Mouse (Mus musculus): Measurements from ENCODE around the gene Gm3383.
"Not testable (repeated sequence)": the region's sequence is repeated elsewhere in the genome, so short reads cannot be mapped to it uniquely, and the experiment has no call there.

Gm3383 gene

DNA sequence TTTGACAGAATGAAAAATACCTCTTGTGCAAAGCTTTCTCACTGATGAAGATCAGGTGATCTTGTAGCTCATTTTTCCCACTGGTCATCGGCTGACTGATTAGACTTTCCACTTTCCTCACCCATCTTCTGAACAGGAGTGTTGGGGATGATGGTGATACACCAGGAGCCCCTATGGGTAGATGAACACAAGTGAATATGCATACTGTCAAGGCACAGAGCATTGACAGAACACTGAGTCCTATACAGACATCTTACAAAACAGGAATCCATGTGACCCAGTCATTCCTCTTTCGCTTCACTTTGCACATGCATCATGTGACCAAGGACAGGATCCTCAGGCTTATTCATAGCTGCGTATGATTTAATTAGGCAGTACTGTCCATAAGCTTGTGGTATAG lies at the start of gene Gm3383:
TSS of gene Gm3383 (minus strand) at position 101 of the 400 bp plus-strand sequence.
- not testable (repeated sequence) for ATAC-seq (ENCODE audit: low TSS enrichment)

- ATAC-seq (ENCODE audit: low TSS enrichment) = not testable (repeated sequence)
These were observed 48.1 kb upstream of the Gm3383 start for GRCm38 (mm10) chr14:5855911-5856310.

- ATAC-seq (ENCODE audit: low TSS enrichment) = not testable (repeated sequence)
These were observed 22.4 kb upstream of the Gm3383 start, which contains the start of gene Gm3424 for GRCm38 (mm10) chr14:5830229-5830628. Gene Gm3424 (minus strand): TSS chr14:5830329.

GRCm38 (mm10) chr14:5812699-5813356 lies 5.0 kb upstream of the Gm3383 start:
- not testable (repeated sequence) for ATAC-seq (ENCODE audit: low TSS enrichment)

GRCm38 (mm10) chr14:5741477-5741876 lies 66.3 kb downstream of the Gm3383 start, which contains the start of gene Gm3373:
Gene Gm3373 (minus strand): TSS chr14:5741577.
- ATAC-seq (ENCODE audit: low TSS enrichment) = not testable (repeated sequence)

DNA sequence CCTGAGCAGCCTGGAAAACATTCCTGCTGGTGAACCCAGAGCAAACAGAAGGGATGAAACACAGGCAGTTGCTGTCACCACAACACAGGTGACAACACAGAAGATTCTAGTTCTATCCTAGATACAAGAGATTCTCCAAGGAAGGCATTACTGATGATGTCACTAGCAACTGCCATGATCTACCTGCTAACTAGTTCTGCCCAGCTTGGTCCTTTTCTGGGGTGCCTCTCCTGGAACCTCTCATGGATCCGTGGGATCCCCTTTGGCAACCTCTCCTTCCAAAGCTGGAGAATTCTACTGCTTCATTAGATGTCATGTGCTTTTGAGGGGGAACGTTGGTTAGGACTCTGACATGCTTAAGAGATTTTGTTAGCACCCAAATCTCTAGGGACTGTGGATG lies 120.4 kb downstream of the Gm3383 start, which contains the start of gene Gm9603:
TSS of gene Gm9603 (minus strand) at position 101 of the 400 bp plus-strand sequence.
- not testable (repeated sequence) for ATAC-seq (ENCODE audit: low TSS enrichment)

DNA sequence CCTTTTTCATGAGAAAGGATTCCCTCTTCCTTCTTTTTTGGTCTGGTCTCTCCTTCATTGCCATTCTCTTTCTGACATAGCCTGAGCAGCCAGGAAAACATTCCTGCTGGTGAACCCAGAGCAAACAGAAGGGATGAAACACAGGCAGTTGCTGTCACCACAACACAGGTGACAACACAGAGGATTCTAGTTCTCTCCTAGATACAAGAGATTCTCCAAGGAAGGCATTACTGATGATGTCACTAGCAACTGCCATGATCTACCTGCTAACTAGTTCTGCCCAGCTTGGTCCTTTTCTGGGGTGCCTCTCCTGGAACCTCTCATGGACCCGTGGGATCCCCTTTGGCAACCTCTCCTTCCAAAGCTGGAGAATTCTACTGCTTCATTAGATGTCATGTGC lies 174.9 kb downstream of the Gm3383 start, which contains the start of gene Gm8265:
TSS of gene Gm8265 (minus strand) at position 101 of the 400 bp plus-strand sequence.
- ATAC-seq (ENCODE audit: low TSS enrichment) = not testable (repeated sequence)

Measured in frontal cortex, adult (tissue).